Mouse (Mus musculus): ENCODE measurements around the gene Mmp21.

Gene Mmp21

GRCm38 (mm10) chr7:133645716-133646115, 34.1 kb downstream of the Mmp21 start:
- ATAC-seq (ENCODE audit: low TSS enrichment), result no peak

- ATAC-seq (ENCODE audit: low TSS enrichment), result no peak
Observed at GRCm38 (mm10) chr7:133638821-133639220, 41.0 kb downstream of the Mmp21 start.

GRCm38 (mm10) chr7:133638306-133638705, 41.6 kb downstream of the Mmp21 start:
- ATAC-seq (ENCODE audit: low TSS enrichment), result no peak

GRCm38 (mm10) chr7:133637361-133638305, 42.2 kb downstream of the Mmp21 start, which contains the start of gene Edrf1:
Gene Edrf1, plus strand, starts transcription at chr7:133637543.
- peak; percentile 93 for ATAC-seq (ENCODE audit: low TSS enrichment)

- 0 out of 2 replicates have a peak, but pooled peaks have one; percentile 21 for ATAC-seq (ENCODE audit: low TSS enrichment)
Observed at GRCm38 (mm10) chr7:133636738-133637352, 43.0 kb downstream of the Mmp21 start.

GRCm38 (mm10) chr7:133634932-133635650, 44.8 kb downstream of the Mmp21 start:
- no peak for ATAC-seq (ENCODE audit: low TSS enrichment)

- no peak for ATAC-seq (ENCODE audit: low TSS enrichment)
Observed at GRCm38 (mm10) chr7:133632476-133632875, 47.4 kb downstream of the Mmp21 start.

GRCm38 (mm10) chr7:133630821-133631220, 49.0 kb downstream of the Mmp21 start:
- no peak for ATAC-seq (ENCODE audit: low TSS enrichment)

- ATAC-seq (ENCODE audit: low TSS enrichment), result no peak
Observed at GRCm38 (mm10) chr7:133627184-133627936, 52.5 kb downstream of the Mmp21 start.

Measured in frontal cortex, adult (tissue).